Mouse (Mus musculus): Measurements from ENCODE around the gene Elof1. TPM values are rescaled to one million over a fixed set of nuclear protein-coding genes. Genes with fewer than 3 reads are reported as not detected.
"Not testable (repeated sequence)": the region's sequence is repeated elsewhere in the genome, so short reads cannot be mapped to it uniquely, and the experiment has no call there.

Elof1 gene
- total RNA-seq, 2 experiments from 2014 or later: 35.0 to 39.5 TPM

DNA sequence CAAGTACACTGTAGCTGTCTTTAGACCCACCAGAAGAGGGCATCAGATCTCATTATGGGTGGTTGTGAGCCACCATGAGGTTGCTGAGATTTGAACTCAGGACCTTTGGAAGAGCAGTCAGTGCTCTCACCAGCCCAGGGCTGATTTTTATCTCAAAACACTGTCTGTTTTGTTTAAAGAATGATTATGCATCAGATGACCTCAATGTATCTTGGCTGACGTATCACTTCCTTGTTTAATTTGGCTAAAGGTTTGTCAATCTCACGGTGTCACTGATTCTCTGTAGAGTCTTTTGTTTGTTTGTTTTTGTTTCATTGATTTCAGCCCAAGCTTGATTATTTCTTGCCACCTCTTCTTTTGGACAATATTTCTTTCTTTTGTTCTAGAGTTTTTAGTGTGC lies 34.0 kb upstream of the Elof1 start:
- no peak for DNase-seq
- TF ChIP-seq CTCF (IDR thresholded peaks at IDR 0.05): no peak
- no peak overlapping the region for H3K27ac ChIP-seq
- intact Hi-C loops (cut with DNase I): loop anchor here (10.0 kb wide), 1 partner anchor 146 kb away; the partner anchor contains the start of genes Ccdc151 and Prkcsh
- H3K4me3 ChIP-seq: no peak overlapping the region

DNA sequence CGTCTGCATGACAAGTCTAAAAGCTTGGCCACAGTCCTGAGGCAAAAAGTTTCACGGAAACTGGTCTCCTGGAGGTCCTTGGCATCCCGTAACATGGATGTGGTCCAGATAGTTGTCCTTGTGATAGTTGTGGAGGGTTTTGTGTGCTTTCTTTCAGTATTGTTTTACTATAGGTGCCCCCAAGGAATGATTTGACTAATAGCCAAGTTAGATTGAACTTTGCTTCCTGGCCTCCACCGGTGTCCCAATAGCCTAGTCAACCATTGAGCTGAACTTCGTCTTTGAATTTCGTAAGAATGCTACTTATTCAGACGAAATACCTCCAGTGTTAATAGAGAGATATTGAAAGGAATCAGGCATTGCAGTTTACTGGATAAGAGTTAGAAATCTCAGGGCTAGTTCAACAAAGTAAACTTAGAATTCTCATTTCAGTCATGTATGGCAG lies 33.3 kb upstream of the Elof1 start:
- not testable (repeated sequence) for H3K27ac ChIP-seq, H3K4me3 ChIP-seq, DNase-seq
- intact Hi-C loops (cut with DNase I): loop anchor here (10.0 kb wide), 1 partner anchor 145 kb away; the partner anchor contains the start of genes Ccdc151 and Prkcsh

DNA sequence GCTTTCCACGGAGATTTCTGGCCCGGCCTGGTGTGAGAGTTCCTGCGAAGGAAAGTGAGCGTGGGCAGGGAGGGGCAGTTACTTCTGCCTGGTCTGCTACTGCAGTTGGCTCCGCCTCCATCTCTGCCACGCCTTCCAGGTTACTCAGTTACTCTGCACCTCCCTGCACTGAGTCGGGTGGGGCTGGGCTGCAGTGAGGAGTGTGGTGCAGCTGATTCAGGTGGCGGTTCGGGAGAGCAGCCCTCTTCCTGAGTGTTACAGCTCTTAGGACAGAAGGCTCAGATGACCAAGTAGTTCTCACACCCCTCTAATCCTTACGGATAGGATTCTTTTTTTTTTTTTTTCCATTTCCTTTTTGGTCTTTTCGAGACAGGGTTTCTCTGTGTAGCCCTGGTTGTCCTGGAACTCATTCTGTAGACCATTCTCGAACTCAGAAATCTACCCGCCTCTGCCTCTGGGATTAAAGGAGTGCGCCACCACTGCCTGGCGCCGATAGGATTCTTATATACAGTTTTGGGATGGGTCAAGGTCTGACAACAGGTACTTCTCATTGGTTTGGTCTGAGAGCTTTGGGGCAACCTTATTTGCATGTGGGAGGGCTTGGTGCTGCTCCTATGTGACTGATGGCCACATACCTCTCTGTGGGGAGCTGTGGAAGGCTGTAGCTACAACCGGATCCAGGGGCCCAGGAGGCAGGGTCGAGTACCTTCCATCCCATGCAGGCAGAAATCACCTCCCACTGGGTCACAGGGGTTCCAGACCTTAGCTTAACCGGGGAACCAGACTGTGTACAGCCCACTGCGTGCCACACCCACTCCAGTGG lies 32.7 kb upstream of the Elof1 start:
- intact Hi-C loops (cut with DNase I): loop anchor here (10.0 kb wide), 1 partner anchor 145 kb away; the partner anchor contains the start of genes Ccdc151 and Prkcsh
- TF ChIP-seq CTCF (IDR thresholded peaks at IDR 0.05): no peak
- Histone ChIP-seq H3K27ac (no peak overlapping the region), H3K4me3 (no peak overlapping the region)
- no peak for DNase-seq

DNA sequence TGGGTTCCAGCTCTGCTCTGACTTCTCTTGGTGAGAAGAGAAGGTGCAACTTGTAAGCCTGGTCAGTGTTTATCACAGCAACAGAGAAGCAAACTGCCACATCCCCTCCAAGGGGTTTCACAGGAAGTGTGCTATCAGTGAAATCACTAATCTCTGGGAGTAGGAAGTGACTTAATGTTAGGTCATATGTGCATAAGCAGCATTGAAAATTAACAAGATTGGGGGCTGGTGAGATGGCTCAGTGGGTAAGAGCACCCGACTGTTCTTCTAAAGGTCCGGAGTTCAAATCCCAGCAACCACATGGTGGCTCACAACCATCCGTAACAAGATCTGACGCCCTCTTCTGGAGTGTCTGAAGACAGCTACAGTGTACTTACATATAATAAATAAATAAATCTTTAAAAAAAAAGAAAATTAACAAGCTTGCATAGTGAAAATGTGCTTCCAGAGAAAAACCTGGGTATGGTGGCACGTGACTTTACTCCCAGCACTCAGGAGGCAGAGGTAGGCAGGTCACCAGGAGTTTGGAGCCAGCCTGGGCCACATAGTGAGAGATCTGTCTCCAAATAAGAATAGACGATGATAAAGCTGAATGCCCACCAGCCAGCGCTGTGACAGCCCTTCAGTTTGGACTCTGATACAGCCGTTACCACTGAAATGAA lies 27.5 kb upstream of the Elof1 start:
- intact Hi-C loops (cut with DNase I): loop anchor here (5.0 kb wide), 1 partner anchor 167 kb away; no protein-coding TSS in a partner anchor
- TF ChIP-seq CTCF (IDR thresholded peaks at IDR 0.05): no peak
- Histone ChIP-seq H3K27ac (no peak overlapping the region), H3K4me3 (no peak overlapping the region)
- DNase-seq: no peak

DNA sequence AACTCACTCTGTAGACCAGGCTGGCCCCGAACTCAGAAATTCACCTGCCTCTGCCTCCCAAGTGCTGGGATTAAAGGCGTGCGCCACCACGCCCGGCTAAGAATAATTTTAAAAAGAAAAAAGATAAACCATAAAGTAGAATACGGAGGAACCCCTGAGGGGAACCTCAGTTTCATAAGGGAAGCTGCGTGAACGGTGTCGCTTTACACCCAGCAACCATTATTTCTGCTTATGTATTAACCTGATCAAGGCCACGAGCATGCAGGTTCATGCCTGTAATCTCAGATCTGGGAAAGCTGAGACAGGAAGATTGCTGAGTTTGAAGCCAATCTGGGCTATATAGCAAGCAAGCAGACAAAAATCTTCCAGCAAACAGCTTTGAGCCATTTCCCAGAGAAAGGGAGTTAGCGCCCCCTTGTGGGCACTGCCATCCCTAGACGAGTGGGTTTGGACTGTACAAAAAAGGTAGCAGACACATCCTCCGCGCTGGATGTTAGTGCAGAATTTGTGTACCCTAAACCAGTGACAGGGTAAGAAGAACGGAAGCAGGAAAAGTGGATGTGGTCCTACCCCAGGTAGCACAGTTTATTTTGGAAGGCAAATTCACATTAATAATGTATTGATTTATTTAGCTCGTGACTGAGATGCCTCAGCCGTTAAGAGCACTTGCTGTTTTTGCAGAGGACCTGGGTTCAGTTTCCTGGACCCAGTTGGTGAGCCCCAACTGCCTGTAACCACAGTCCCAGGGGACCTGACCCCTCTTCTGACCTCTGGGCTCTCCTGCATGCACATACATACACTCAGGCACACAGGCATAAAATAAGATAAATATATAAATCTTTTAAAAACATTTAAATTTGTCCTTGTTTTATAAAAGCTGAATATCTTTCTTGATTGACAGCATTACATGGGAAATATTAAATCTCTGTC lies 26.4 kb upstream of the Elof1 start:
- Histone ChIP-seq H3K27ac (no peak overlapping the region), H3K4me3 (no peak overlapping the region)
- peak; percentile 86 for DNase-seq
- peak; percentile 97 for TF ChIP-seq CTCF (IDR thresholded peaks at IDR 0.05)
- intact Hi-C loops (cut with DNase I): loop anchor here (1.0 to 5.0 kb wide), 2 partner anchors 77 to 166 kb away; no protein-coding TSS in a partner anchor

DNA sequence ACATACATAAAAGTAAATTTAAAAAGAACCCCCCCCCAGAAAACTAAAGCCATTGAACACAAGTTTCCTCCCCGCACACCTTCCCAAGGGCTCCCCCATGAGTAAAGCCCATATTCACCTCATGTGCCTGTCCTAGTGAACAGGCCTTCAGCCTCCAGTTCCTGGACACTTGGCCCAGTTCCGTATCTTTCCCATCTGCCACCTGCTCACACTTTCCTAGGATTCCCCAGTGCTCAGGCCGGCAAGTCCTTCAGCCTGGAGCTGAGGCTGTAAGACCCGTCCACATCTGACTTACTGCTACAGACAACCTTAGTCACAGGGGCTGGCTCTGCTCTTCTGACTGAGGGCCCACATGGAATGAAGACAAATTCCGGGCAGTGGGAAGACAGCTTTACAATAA lies 22.8 kb upstream of the Elof1 start:
- H3K4me3 ChIP-seq: no peak overlapping the region
- intact Hi-C loops (cut with DNase I): loop anchor here (5.0 kb wide), 1 partner anchor 162 kb away; no protein-coding TSS in a partner anchor
- DNase-seq: no peak
- no peak for TF ChIP-seq CTCF (IDR thresholded peaks at IDR 0.05)
- H3K27ac ChIP-seq: no peak overlapping the region

DNA sequence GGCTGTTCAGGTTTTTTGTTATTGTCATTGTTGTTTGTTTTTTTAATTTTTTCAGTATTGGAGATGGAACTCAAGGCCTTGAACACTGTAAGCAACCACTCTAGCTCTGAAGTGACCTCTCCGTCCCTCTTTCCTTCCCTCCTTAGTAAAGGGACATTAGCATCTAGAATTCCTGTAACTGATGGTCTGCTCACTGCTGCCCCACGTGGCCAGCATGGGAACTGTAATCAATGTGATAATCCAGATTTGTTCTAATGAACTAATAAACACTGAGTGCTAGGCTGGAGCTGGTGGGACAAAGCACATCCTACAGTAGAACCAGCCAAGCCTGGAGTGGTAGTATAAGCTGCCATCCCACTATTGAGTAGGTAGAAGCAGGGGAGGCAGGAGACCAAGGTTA lies 21.5 kb upstream of the Elof1 start:
- intact Hi-C loops (cut with DNase I): no loop called here
- no peak for DNase-seq
- H3K4me3 ChIP-seq: no peak overlapping the region
- H3K27ac ChIP-seq: no peak overlapping the region
- TF ChIP-seq CTCF (IDR thresholded peaks at IDR 0.05): peak; percentile 96

DNA sequence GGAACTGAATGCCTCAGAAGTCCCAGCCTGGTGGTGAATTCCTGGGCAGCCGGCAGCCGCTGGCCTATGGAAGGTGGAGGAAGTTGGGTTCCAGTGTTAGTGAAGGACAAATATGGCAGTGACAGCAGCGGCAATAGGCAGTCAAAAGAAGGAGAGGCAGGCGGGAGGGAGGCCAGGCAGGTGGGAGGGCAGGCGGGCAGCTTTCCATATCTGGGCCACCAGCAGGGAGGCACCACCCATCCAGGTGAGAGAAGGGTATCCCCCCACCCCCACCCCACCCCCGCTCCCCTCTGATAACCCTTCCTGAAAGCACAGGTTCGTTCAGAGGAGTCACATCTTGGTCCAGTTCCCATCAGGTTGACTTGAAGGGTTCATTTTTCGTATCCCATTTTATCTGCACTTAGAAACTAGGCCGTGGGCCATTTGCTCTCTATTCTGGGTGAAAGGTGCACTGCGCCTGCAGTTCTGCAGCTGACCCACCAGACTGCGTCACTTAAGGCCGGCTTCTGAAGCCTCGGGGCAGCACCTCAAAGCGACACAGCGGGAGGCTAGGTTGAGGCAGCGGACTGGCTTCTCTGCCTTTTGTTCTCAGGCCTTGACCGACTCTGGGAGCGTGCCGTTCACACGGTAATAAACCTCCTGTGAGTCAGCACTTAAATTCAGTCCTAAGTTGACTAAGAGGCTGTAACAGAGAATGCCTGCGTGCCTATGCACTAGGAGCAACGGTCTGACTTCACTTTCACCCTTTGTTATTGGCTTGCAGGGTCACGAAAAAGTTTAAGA lies 20.0 kb upstream of the Elof1 start:
- intact Hi-C loops (cut with DNase I): no loop called here
- TF ChIP-seq CTCF (IDR thresholded peaks at IDR 0.05): no peak
- no peak overlapping the region for H3K27ac ChIP-seq
- H3K4me3 ChIP-seq: no peak overlapping the region
- DNase-seq: no peak

DNA sequence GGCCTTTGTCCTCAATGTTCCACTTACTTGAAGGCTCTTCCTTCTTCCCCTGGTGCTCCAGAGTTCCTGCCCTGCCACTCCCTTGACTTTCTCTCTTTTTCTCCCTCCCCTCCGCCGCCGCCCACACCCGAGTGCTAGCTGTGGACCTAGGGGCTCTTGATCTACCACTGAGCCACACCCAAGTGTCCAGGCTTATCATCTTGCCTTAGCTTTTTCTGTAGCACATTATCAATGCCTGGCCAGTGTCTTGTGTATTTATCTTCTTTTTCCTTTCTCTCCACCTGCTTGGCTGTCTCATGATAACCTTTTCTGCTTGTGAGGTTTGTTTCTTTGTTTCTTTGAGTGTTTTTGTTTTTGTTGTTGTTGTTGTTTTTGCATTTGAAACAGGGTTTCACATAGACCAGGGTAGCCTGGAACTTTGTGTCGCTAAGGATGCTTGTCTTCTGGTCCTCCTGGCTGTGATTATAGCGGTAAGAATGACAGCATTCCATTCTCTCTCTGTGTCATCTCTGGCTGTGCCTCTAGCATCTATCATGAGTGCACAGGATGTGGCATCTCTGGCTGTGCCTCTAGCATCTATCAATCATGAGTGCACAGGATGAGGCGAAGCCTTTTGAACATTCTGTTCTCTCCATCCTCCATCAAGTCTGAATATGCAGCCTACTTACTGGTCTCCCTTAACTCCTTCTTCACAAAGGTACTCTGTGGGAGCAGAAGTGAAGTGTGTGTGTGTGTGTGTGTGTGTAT lies 18.8 kb upstream of the Elof1 start, which contains the start of gene Acp5:
Acp5 (minus strand) TSS at position 68 of the 747 bp plus-strand sequence.
- no peak within 1 kb of the TSS for H3K4me3 ChIP-seq
- intact Hi-C loops (cut with DNase I): no loop called here
- no peak within 1 kb of the TSS for H3K27ac ChIP-seq
- TF ChIP-seq CTCF (IDR thresholded peaks at IDR 0.05): no peak
- DNase-seq: no peak

DNA sequence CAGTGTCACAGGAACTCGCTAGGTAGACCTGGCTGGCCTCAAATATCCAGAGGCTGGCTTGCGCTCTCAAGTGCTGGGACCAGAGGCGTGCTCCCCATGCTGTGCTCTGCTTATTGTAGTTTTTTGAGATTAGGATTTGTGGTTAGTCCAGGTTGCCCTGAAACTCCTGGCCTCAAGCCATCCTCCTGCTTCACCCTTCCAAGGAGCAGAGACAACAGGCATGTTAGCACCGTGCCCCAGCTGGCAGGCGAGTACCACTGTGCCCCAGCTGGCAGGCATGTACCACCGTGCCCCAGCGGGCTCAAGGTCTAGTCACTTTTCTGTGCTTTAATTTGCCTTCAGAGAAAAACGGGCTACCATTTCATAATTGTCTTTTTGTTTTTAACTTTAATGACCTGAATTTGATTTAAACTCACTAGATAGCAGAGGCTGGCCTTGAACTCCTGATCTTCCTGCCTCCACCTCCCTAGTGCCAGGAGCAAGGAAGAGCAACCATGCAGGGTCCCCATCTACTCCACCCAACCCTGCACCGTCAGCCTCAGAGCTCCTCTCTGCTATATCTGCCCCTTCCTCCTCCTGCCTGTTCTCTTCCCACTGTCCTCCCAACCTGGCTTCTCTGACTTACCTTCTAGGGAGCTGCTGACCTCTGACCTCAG lies 18.1 kb upstream of the Elof1 start:
- no peak for TF ChIP-seq CTCF (IDR thresholded peaks at IDR 0.05)
- intact Hi-C loops (cut with DNase I): no loop called here

More for the DNA sequence above, 18.1 kb upstream of the Elof1 start:
- Histone ChIP-seq H3K4me3 (no peak overlapping the region), H3K27ac (no peak overlapping the region)
- no peak for DNase-seq
